Mouse (Mus musculus) layer of hippocampus, postnatal 25 days (tissue): Measurements from ENCODE around the gene Galnt14. TPM values are rescaled to one million over a fixed set of nuclear protein-coding genes. Genes with fewer than 3 reads are reported as not detected.

ENCODE experiments used
- DNase-seq, 2 experiments: peaks; one replicate each; pipeline ENCODE4 v3.0.0; 2022; ENCODE audit warnings: mixed read lengths in 2 of 2, low spot score in 1 of 2; ENCODE audit errors: extremely low spot score in 1 of 2
- total RNA-seq, 2 experiments: library from RNA; stranded (reverse); gene quantifications; 2 replicates each; pipeline ENCODE4 v1.2.3; 2021

Galnt14 gene
- total RNA-seq, 2 experiments from 2014 or later = 18.9 to 21.9 TPM

DNA sequence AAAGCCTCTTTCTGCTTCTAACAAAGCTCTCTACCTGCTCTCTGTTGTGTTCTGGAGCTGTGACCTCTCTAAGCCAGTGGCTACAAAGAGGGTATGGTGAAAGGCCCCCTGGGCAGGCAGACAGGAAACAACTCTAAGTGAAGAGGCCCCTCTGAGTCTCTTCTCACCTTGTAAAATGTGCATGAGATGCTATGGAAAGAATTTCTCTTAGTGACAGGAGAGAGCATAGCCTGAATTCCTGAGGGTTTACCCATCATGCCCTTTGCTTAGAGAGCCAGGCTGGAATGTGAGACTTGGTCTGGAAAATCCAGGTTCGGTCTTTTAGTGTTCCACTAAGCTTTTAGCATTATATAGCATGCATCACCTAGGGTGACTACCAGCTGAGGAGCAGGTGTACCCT lies 136.1 kb downstream of the Galnt14 start:
- DNase-seq = no peak

DNA sequence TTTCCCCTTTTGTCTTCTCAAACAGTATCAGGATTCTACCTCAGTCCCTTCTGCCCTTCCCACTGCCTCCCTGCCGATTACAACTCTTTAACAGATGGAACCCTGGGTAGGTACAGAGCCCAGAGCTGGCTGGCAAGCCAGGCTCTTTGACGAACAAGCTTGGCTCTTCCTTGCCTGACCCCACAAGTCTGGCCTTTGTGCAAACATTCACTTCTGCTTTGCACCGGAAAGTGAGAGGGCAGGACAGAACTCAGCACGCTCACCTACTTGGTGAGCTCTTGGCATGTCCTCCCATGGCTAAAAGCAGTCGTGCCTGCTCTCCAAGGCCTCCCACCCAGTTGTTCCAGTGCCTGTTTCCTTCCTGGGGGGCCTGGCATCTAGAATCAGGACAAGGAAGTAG lies 137.4 kb downstream of the Galnt14 start:
- no peak for DNase-seq

DNA sequence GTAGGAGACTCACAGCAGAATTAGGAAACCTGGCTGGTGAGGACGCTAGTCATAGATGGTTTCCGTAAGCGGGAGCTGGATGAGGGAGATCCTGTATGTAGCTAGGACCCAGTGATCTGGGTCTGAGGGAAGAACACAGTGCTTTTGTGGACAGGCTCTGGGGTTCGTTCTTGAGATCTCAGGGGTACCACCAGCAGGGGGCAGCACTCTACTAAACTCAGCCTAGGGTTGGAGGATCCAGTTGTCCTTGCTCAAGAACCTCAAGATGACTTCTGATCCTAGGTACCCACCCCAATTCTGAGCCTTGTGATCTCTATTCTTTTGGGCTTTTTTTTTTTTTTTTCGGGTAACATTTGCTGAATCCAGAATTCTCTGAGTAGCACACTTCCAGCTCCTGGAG lies 137.8 kb downstream of the Galnt14 start:
- DNase-seq = peak; percentile 63 to 81

DNA sequence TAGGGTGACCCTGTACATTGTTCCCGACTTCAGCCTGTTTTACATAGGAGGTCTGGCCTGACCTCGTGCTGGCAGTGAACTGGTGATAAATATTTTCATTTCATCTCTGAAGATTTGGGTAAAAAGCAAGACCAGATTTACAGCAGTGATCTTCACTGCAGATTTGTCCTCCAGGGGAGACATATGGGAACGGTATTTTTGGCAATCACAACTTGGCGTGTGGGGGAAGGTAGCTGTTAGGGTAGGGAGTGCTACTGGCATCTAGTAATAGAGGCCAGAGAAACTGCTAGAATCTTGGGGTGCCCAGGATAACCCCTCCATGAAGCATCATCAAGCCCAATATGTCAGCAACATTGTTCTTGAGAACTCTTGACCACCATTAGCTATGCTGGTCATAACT lies 138.3 kb downstream of the Galnt14 start:
- DNase-seq = no peak

DNA sequence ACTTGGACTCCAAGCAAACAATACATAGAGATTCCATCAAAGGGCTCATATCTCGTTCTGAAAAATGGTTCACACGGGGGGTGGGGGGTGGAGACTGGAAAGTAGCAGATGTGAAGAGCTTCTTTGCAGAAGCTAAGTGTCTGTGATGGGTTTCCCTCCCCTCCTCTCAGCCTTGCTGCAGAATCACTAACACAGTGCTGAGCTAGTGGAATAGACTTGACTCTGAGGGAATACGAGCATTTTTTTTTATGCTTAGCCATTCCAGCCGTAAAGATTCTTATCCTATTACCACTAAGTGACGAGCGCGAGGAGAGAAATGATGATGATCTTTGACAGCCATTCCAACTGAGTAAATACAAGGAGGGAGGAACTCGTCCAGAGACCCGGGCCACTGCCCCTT lies 142.0 kb downstream of the Galnt14 start:
- DNase-seq = no peak

DNA sequence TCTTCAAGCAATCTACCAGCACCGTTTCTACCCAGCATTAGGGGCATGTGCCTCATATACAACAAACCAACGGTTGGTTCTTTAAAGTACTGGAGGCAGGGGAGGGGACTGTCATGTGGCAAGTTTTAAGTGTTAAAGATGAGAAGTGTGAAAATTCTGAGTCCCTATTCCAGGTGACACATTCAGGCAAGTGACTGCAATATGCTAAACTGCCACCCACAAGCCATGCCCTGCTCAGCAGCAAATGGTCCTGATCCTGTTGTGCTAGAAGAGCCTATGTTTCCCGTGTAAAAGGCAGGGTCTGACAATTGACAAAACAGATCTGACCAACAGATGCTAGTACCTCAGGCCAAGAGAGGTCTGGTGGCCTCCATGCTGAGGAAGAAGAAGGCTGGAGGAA lies 149.1 kb downstream of the Galnt14 start:
- no peak for DNase-seq

DNA sequence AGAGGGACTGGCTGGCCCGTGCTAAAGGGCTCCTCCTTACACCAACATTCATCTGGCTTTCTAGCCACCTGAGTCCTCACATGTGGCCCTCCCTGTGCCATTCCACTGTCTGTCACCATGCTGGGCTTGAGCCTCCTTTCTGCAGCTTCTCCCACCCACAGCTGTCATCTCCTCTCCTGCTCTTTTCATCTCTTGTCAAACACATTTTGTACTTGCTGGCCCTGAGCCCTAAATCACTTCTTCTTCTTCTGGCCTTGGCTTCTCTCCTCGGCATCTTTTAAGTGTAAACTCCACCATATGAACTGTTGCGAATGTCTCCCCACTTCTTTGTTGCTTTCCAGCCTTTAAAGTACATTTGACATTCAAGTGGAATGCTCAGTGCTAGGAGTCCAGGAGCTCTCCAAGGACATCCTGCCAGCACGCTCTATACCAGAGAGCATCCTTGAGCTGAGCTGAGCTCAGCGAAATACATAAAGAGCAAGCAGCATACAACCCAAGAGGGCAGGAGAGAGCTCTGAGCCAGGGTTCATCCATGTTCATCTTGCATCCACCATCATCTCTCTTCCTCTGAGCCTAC lies 150.0 kb downstream of the Galnt14 start:
- DNase-seq = no peak

DNA sequence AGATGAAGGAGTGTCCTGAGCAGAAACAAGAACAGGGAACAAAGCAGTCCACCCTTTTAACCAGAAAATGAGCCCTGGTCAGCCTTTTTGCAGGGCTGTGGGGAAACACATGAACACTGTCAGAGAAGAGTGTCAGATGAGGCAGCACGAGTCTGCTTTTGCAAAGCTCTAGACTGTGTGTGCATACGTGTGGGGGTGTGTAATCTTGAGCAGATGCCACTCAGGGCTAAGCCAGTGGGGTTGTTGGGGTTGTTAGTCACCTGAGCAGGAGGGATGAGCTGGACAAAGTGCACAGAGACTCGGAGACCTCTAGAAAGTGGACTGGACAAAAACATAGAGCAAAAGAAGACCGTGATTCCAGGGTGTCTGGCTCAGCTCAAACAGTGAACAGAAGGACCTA lies 150.8 kb downstream of the Galnt14 start:
- no peak for DNase-seq

DNA sequence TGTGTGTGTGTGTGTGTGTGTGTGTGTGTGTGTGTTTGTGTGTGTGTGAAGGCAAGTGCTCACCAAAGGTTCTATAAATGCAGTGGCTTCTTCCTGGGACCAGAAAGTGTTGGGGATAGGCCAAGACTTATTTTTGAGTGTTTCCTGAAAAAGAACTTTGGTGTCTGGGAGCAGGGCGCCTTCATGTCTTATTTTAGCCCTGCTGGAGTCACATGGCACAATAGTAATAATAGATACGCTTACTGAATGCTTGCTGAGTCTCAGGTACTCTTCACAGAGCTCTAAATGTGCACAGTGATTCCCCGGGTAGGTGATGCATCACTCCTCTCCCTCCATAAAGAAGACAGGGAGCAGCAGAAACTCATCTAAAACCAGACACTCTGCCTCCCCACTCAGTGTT lies 153.2 kb downstream of the Galnt14 start:
- no peak for DNase-seq

DNA sequence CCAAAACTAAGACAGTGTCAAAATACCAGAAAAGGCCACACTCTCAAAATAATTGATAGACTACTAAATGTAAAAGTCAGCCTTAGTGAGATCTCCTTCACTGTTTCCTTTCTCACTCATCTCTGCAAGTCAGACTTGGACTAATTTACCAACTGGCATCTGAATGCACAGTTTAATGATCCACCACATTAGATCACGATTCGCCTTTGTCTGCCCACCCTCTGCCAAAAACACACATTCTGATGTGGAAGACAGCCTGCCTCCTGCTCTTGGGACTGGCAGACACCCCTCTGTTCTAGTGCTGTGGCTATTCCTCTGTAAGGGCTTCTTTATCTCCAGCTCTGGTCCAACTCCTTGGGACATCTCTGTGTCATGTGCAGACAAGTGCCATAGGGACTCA lies 153.8 kb downstream of the Galnt14 start:
- DNase-seq = no peak

DNA sequence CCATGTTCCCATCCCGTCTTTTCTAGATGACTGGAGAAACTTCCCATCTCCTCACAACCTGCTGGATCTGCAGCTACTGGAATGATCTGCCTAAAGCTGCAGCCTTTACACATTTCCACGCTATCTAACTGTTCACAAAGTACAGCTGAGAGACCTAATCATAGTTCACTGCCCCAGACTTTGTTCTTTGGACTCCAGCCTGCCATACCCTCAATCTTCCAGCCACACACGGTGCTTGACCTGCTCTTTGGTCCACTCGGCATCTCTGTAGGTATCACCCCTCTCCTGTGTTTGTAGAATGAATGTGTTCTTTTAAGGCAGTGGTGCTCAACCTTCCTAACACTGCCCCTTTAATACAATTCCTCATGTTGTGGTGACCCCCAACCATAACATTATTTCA lies 155.6 kb downstream of the Galnt14 start:
- no peak for DNase-seq

DNA sequence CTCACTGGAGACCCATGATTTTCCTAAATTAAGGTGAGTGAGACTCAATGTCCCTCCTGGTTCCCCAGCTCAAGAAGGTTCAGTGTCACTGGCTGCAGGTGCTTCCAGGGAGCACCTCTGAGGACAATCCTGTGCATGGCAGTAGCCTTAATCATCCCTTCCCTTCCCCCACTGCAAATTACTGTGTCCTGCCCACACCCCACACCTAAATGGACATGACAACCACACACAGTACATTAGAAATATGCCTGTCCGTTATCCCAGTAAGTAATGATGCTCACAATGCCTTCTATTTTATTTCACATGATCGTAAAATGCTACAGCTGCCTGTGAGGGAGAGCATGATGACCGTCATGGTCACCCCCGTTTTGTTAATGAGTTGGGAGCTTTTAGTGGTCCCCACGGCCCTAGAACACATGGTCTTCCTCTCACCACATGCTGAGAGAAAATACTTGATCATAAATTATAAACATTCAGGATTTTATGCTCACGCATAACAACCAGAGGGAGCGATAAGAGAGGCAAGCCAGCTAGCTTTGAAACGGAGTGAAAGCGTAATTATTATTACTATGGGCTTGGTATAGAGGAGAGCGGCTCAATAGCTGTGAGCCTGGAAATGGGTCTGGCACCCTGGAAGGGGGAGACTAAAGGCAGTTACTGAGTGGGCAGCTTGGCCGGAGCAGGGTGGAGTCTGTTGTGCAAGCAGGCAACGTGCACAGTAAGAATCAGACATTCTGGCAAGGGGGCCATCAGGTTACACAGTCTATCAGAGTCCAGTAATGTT lies 161.3 kb downstream of the Galnt14 start:
- no peak for DNase-seq

DNA sequence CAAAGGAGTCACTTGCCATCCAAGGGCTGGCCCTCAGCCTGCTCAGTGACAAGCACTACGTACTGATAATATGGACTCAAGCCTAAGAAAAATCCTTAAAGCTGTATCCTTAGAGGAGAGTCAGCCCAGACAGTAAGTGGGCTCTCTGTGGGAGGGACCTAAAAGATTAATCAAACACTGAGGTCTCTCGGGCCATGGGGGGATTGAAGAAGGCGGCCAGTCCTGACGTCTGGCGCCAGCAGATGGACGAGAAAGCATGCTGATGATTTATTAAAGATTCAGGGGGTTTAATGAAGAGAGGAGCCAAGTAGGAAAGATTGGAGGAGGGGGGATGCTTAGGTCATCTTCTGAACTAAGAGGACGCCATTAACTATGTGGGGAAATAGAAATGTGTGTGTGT lies 162.1 kb downstream of the Galnt14 start:
- no peak for DNase-seq

DNA sequence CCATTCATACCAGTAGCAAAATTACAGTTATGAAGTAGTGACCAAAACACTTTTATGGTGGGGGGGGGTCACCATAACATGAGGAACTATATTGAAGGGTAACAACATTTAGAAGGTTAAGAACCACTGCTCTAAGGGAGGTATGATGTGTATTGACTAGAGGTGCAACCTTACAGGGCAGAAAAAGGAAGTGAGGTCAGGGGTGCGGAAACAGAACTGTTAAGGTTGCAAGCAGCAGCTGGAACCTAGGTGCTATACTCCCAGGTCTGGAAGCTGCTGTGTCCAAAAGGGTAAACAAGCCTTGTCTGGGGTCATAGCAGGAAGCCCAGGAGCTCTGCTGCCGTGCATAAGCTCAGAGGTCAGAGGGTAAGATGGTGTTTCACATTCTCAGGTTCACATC lies 162.8 kb downstream of the Galnt14 start:
- no peak for DNase-seq

DNA sequence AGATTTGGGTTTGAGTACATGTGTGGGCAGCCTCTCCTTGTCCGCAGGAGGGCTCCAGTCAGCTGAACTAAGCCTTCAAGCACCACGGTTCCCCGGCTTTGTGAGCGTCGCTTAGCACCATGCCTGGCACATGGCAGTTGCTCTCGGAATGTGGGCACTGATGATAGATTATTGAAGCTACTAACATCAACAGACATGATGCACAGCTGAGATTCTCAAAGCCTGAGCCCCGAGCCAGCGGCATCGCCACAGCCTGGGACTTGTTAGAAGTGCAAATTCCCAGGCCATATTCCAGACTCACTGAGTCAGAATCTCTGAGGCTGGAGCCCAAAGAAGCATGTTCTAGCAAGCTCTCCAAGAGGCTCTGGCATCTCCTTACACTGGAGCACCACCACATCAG lies 168.3 kb downstream of the Galnt14 start:
- DNase-seq = peak in 1 of 2 experiments; percentile 24

DNA sequence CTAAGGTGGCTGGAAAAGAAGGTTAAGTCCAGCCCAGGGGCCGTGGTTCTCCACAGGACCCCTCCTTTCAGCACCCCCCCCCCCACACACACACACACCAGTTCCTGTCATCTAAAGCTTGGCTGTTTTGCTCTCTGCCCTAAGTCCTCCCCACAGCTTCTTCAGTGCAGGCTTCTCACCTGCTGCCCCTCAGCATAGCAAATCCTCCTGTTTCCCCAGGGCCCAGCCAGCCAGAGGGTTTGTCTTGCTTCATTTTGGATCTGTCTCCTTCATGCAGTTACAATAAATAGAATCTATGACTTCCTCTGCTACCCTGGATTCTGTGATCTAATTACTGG lies 169.1 kb downstream of the Galnt14 start:
- DNase-seq = no peak

DNA sequence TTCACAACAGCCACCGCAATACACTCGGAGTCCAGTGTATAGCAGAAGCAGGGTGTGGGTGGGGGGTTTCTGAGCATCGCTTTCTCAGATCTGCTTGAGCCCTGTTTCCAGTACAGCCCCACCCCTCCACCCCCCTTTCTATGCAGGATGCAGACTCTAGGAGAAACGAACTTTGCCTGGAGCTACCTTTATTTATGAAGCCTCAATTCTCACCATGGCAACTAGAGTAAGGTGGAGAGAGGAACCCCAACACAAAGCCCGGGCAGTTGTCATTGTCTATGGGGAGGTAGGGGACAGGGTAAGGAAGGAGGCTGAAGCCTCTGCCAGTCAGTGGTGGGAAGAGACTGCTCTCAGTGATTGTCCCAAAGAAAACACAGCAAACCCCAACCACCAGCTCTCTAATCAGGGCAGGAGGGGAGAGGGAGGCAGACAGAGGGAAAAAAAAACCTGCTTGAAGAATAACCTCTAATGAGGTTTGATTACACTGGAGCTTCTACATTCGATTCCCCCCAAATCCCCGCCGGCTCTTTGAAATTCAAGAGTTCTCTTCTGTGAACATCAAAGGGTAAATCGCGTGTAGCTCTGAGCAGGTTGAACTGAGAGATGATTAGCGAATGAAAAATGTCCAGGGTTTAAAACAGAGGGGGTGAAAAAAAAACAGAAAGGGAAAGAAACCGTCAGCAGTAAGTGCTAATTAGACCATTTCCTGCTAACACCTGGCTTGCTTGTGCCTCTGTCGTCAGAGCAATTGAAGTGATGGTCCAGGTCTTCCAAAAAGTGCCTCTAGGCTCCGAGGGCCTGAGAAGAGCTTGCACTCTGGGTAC lies 169.6 kb downstream of the Galnt14 start:
- DNase-seq = no peak

DNA sequence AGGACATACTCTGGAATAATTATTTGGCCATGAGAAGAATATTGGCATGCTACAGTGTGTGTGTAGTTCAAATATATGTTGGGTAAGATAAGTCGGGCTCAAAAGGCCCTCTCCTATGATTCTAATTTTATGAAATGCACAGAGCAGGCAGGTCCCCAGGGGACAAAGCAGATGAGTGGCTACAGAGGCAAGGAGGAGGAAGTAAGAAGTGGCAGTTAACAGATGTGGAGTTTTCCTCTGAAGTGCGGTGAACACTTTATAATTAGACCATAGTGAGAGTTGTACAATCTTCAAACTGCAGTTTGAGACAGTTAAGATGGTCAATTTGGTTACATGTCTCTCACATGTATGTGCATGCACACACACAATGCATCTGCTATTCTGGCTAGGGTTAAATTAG lies 178.4 kb downstream of the Galnt14 start:
- no peak for DNase-seq

DNA sequence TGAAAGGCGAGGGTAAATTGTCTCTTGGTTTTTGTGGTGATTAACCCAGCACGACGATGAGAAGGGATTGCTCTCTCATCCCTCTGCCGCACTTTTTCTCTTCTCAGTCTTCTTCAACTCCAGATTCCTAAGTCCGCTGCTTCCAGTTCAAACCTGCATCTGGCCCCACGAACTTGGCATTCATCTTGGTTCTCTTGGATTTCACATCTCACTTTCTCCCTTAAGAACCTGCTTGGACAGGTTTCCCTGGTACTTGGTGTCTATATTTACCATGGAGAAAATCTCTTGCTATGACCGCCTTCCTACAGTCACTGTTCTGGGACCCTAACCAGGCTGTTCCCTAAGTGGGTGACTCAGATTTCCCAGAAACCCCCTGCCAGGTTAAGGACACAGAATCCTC lies 188.1 kb downstream of the Galnt14 start:
- DNase-seq = no peak

DNA sequence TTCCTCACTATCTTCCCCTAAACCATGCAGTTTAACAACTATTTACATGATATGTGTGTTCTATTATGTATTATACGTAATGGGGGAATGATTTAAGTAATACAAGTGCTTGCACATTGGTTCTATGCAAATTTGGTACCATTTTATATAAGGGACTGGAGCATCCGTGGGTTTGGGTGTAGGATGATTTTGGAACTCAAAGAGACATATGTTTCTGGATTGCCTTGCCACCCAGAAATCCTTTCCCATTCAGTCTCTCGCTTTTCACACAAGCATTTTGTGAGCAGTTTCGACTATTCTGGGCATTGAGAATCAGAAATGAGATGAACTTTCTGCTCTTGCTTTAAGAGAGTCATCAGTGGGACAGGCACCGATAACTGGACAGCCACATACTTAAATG lies 190.9 kb downstream of the Galnt14 start:
- DNase-seq = no peak

DNA sequence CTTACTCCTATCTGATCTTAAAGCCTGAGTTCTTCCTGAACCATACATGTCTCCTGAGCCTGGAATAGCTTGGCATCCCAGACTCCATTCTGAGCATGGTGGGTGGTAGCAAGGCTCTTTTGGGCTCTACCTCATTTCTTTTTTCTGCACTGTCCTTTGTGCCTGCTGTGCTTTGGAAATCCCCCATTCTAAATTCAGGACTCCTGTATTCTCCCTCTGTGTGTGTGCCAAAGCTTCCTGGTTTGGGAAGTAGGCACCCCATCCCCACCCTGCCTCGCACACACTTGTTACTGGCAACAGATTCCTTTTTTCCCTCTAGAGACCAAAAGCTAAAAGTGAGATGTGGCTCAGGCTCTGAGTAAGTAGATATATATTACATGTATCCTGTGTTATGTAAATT lies 191.9 kb downstream of the Galnt14 start:
- DNase-seq = no peak

DNA sequence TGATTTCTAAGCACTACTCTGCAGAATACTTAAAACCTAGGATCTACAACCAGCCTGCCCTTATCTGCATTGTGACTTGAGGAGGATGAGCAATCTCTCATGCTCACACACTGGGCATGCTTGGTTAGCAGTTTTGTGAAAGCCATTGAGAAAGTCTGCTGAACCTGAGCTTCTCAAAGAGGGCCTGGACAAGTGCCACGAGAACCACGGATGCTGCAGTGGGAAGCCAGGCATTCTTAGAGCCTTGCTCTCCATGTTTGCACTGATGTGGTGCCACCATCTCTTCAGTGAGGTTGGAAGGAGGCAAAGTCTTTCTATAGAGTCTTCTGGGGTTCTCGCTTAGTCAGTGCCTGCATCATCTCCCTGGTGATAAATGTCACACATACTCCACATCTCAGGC lies 194.7 kb downstream of the Galnt14 start:
- no peak for DNase-seq
